Mouse (Mus musculus) forebrain, embryonic 16.5 days (tissue): ENCODE data around the gene Ceacam16. TPM values are rescaled to one million over a fixed set of nuclear protein-coding genes. Genes with fewer than 3 reads are reported as not detected.
A peak's percentile ranks its signal among the peaks of the same experiment; 100 is the strongest.

Experiments
- ATAC-seq: fragments of 200-750 bp; cut with Nextera tagmentation; 2 replicates; pipeline ENCODE4 v1.8.0; 2017; ENCODE audit warnings: mild to moderate bottlenecking, moderate library complexity
- H3K27ac ChIP-seq: fragments of 300-500 bp; sonication (generic); 2 replicates; pipeline ENCODE4 v1.5.1; 2014; ENCODE audit warnings: low read length, control low read depth
- H3K27me3 ChIP-seq: fragments of 300-500 bp; sonication (generic); replicated peaks from 2 replicates; pipeline ENCODE4 v1.6.1; 2014; ENCODE audit warnings: low read length; ENCODE audit not compliant: control insufficient read depth, insufficient read depth
- H3K36me3 ChIP-seq: fragments of 300-500 bp; sonication (generic); 2 replicates; pipeline ENCODE4 v1.6.1; 2014; ENCODE audit not compliant: control insufficient read depth, insufficient read depth
- H3K4me1 ChIP-seq: fragments of 300-500 bp; sonication (generic); replicated peaks from 2 replicates; pipeline ENCODE4 v1.6.1; 2014; ENCODE audit warnings: low read length; ENCODE audit not compliant: control insufficient read depth, insufficient read depth
- H3K4me2 ChIP-seq: fragments of 300-500 bp; sonication (generic); 2 replicates; pipeline ENCODE4 v1.6.1; 2014; ENCODE audit warnings: mild to moderate bottlenecking, low read length, control low read depth
- H3K4me3 ChIP-seq: fragments of 300-500 bp; sonication (generic); replicated peaks from 2 replicates; pipeline ENCODE4 v1.5.1; 2014; ENCODE audit warnings: mild to moderate bottlenecking, low read length, control low read depth
- H3K9ac ChIP-seq: fragments of 300-500 bp; sonication (generic); replicated peaks from 2 replicates; pipeline ENCODE4 v1.6.1; 2014; ENCODE audit warnings: low read depth, low read length, control low read depth
- H3K9me3 ChIP-seq: fragments of 300-500 bp; sonication (generic); 2 replicates; pipeline ENCODE4 v1.6.1; 2016; ENCODE audit warnings: low read length; ENCODE audit not compliant: control insufficient read depth
- WGBS: fragments of 180-500 bp; shearing (Covaris S2); extraction: QIAGEN DNeasy Blood & Tissue Kit; methylation state at CpG from one replicate; pipeline ENCODE4 v1.1.7; 2014; 5-methylcytosine and 5-hydroxymethylcytosine counted together
- polyA plus RNA-seq: library from polyadenylated mRNA; unstranded; fragments of >200 nt; fragmentation: Nextera tagmentation; extraction: Ambion mirVana; gene quantifications from 2 replicates; pipeline ENCODE4 v1.2.1, GENCODE M21; 2015

Gene Ceacam16
- polyA plus RNA-seq, 1 experiment from 2014 or later: 0.77 TPM

GRCm38 (mm10) chr7:19831837-19832236 lies 29.3 kb downstream of the Ceacam16 start:
- Histone ChIP-seq H3K9me3 (no peaks in the 10 kb centered on the region), H3K36me3 (no peaks in the 10 kb centered on the region), H3K4me1 (no peaks in the 10 kb centered on the region), H3K9ac (no peak overlapping the region), H3K27me3 (no peaks in the 10 kb centered on the region), H3K4me2 (no peak overlapping the region), H3K27ac (no peak overlapping the region), H3K4me3 (no peak overlapping the region)
- WGBS: 61% methylated on average over 9 of the region's 9 CpGs
- ATAC-seq: no peak

- ATAC-seq: no peak
- H3K9me3 ChIP-seq: no peaks in the 10 kb centered on the region
- no peak overlapping the region for H3K4me3 ChIP-seq
- no peak overlapping the region for H3K4me2 ChIP-seq
- 34% methylated on average over 13 of the region's 13 CpGs for WGBS
- H3K27me3 ChIP-seq: no peaks in the 10 kb centered on the region
- H3K4me1 ChIP-seq: no peaks in the 10 kb centered on the region
- no peaks in the 10 kb centered on the region for H3K36me3 ChIP-seq
- H3K27ac ChIP-seq: no peak overlapping the region
- H3K9ac ChIP-seq: no peak overlapping the region
These were observed 30.4 kb downstream of the Ceacam16 start for GRCm38 (mm10) chr7:19830682-19831156.

- Histone ChIP-seq H3K4me1 (no peaks in the 10 kb centered on the region), H3K9ac (no peak overlapping the region), H3K27ac (no peak overlapping the region), H3K36me3 (no peaks in the 10 kb centered on the region), H3K27me3 (no peaks in the 10 kb centered on the region), H3K4me2 (no peak overlapping the region), H3K4me3 (no peak overlapping the region), H3K9me3 (no peaks in the 10 kb centered on the region)
- ATAC-seq: no peak
- WGBS: 79% methylated on average over 3 of the region's 3 CpGs
These were observed 31.4 kb downstream of the Ceacam16 start for GRCm38 (mm10) chr7:19829694-19830093.

DNA sequence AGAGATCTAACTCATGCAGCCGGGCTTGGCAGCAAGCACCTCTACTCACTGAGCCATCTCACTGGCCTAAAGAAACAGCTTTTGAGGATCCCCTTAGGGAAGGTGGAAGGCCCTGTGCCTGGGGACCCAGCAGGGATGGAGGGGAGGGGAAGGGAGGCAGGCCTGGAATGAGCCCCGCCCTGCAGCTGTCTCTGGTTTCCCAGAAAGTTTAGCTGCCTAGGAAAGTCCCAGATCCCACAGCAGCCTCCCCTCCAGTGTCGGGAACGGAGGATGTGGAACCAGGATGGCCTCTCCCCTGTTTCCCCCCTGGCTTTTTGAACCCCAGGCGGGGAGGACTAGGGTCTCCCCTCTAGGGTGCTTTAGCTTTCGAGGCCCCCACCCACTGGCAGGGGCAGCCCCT lies 34.3 kb downstream of the Ceacam16 start:
- Histone ChIP-seq H3K27me3 (peaks cover 17% of the 10 kb centered on the region), H3K9me3 (no peaks in the 10 kb centered on the region), H3K9ac (no peak overlapping the region), H3K27ac (no peak overlapping the region), H3K4me3 (no peak overlapping the region), H3K36me3 (no peaks in the 10 kb centered on the region), H3K4me1 (peaks cover 6% of the 10 kb centered on the region), H3K4me2 (no peak overlapping the region)
- WGBS: 40% methylated on average over 5 of the region's 6 CpGs
- ATAC-seq: no peak

DNA sequence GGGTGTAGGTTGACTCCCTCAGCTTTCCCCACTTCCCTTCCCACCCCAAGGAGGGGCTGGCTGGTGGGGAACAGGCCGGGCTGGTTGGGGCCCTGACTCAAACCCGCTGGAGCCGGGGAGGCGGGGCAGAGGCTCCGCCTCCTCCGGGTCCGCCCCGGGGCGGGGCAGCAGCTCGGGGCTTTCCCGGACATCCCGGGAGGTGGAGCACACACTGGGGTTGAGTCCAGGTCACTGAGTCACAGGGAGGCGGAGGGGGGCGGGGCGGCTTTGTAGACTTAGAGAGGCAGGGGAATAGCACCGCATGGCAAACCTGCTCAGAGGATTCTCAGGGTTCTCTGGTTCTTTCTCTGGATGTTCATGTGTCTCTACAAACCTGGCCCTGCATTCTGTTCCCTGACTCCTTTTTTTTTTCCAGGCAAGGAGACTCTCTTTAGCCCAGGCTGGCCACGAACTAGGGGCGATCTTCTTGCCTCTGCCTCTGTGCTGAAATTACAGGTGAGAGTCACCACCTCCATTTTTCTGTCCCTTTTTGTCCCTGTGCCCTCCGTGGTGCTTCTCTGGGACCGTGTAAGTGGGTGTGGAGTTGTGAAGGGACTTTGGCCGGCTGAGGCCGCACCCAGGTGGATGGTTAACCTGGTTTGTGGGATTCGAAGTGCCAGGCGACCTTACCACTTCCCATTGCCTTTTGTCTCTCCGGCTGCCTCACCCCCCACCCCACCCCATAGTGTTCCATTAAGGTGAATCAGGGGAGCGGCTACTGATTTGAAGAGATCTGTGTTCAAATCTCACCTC lies 36.7 kb downstream of the Ceacam16 start:
- peaks cover 24% of the 10 kb centered on the region for H3K27me3 ChIP-seq
- no peak overlapping the region for H3K9ac ChIP-seq
- H3K4me2 ChIP-seq: 0 out of 2 replicates have a peak overlapping the region, but pooled peaks have one; percentile 11
- H3K4me3 ChIP-seq: no peak overlapping the region
- H3K27ac ChIP-seq: no peak overlapping the region
- no peaks in the 10 kb centered on the region for H3K36me3 ChIP-seq
- 25% methylated on average over 26 of the region's 26 CpGs for WGBS
- no peak for ATAC-seq
- peaks cover 6% of the 10 kb centered on the region for H3K4me1 ChIP-seq
- peaks cover 2% of the 10 kb centered on the region; the same call in 1 of the 2 replicates for H3K9me3 ChIP-seq

DNA sequence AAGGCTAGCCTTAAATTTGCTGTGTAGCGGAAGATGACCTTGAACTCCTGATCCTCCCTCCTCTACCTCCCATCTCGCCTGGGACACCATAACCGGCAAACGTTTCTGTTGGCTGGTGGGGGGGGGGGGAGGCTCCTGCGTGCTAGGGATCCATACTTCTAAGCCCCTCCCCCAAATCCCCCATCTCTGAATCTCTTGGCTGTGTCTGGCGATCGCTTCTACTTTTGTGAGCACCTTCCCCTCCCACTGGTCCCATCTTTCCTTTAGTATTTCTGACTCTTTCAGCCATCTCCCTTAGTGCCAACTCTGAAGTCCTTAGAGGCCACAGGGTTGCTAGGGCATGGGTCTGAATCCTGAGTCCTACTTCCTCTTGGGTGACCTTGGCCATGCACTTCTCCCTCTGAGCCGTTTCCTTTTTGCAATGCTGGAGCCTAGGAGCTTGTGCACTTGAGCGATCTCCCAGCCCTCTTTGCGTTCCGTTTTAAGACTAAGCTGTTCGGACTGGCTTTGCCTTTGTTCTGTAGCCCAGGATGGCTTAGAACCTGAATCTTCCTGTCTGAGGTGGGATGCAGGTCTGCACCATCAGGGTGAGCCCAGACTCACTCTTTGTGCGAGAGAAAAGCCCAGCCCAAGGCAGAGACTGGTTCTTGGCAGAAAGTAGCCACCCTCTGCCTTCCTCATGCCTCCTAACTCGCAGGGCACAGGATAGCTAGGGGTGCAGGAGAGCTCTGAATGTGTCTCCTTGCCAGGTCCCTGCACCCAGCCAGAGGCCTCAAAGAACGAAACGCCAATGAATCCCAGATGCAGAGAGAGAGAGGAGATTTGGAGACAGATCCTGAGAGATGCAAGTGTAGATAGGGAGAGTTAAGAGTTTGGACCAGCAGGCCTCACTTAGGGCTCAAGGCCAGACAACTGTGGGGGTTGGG lies 37.6 kb downstream of the Ceacam16 start:
- Histone ChIP-seq H3K4me1 (peaks cover 6% of the 10 kb centered on the region), H3K4me2 (no peak overlapping the region), H3K27ac (no peak overlapping the region), H3K9me3 (peaks cover 2% of the 10 kb centered on the region; the same call in 1 of the 2 replicates), H3K4me3 (no peak overlapping the region), H3K27me3 (peaks cover 24% of the 10 kb centered on the region), H3K36me3 (no peaks in the 10 kb centered on the region), H3K9ac (no peak overlapping the region)
- no peak for ATAC-seq
- 20% methylated on average over 16 of the region's 16 CpGs for WGBS

GRCm38 (mm10) chr7:19822604-19823058 lies 38.5 kb downstream of the Ceacam16 start, which contains the start of gene Bcl3:
Bcl3 (minus strand) TSS chr7:19822770.
- H3K4me3 ChIP-seq: peak within 1 kb of the TSS; percentile 20
- H3K36me3 ChIP-seq: no peaks in the 10 kb centered on the region
- peaks cover 28% of the 10 kb centered on the region for H3K27me3 ChIP-seq
- peak within 1 kb of the TSS; percentile 35 for H3K4me2 ChIP-seq
- WGBS: under 1% methylated on average over 37 of the region's 42 CpGs
- 0 out of 2 replicates have a peak within 1 kb of the TSS, but pooled peaks have one; percentile 7 for H3K9ac ChIP-seq
- peaks cover 2% of the 10 kb centered on the region; the same call in 1 of the 2 replicates for H3K9me3 ChIP-seq
- peaks cover 6% of the 10 kb centered on the region for H3K4me1 ChIP-seq
- H3K27ac ChIP-seq: no peak within 1 kb of the TSS
- no peak for ATAC-seq

DNA sequence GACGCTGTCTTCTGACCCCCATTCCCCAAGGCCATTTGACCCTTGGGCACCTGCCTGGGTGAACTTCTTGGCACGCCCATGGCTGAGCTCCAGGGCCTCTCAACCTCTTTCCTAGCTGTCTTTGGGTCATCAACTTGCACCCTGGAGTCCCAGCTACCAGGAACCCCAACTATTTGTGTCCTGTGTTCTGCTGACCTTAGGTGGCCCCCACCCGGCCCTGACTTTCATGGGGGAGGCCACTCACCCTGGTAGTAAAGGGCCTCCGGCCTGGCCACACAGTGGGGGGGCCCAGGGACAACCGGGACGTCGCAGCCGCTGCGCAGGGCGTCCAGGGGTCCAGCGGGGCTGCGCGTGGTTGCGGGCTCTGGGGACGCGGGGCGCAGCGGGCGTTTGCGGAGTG lies 38.9 kb downstream of the Ceacam16 start:
- WGBS: 4% methylated on average over 20 of the region's 20 CpGs

GRCm38 (mm10) chr7:19821633-19822032 lies 39.5 kb downstream of the Ceacam16 start:
- peaks cover 2% of the 10 kb centered on the region; the same call in 1 of the 2 replicates for H3K9me3 ChIP-seq
- ATAC-seq: no peak
- no peaks in the 10 kb centered on the region for H3K36me3 ChIP-seq
- H3K27me3 ChIP-seq: peaks cover 32% of the 10 kb centered on the region
- H3K4me1 ChIP-seq: peaks cover 12% of the 10 kb centered on the region
- H3K9ac ChIP-seq: no peak overlapping the region
- WGBS: 62% methylated on average over 7 of the region's 7 CpGs
- no peak overlapping the region for H3K27ac ChIP-seq
- no peak overlapping the region for H3K4me2 ChIP-seq
- no peak overlapping the region for H3K4me3 ChIP-seq

More for the DNA sequence above, 38.9 kb downstream of the Ceacam16 start:
- Histone ChIP-seq H3K4me1 (peaks cover 9% of the 10 kb centered on the region), H3K4me2 (peak overlapping the region; percentile 35), H3K4me3 (no peak overlapping the region), H3K9ac (0 out of 2 replicates have a peak overlapping the region, but pooled peaks have one; percentile 7), H3K9me3 (peaks cover 2% of the 10 kb centered on the region; the same call in 1 of the 2 replicates), H3K27me3 (peaks cover 28% of the 10 kb centered on the region), H3K36me3 (no peaks in the 10 kb centered on the region), H3K27ac (no peak overlapping the region)
- no peak for ATAC-seq
